Mouse (Mus musculus): ENCODE results near the gene Utf1.

- no peak for TF ChIP-seq HCFC1 (IDR thresholded peaks at IDR 0.05; ENCODE audit: borderline replicate concordance, insufficient read depth, low read length)
- no peak for TF ChIP-seq ZC3H11A (IDR thresholded peaks at IDR 0.05; ENCODE audit: borderline replicate concordance, low read depth, low read length)
These were observed 30.7 kb downstream of the Utf1 start for GRCm38 (mm10) chr7:139974307-139974706.
